ENCODE assay signal across 45 mouse cellular contexts in the genomic region with DNA sequence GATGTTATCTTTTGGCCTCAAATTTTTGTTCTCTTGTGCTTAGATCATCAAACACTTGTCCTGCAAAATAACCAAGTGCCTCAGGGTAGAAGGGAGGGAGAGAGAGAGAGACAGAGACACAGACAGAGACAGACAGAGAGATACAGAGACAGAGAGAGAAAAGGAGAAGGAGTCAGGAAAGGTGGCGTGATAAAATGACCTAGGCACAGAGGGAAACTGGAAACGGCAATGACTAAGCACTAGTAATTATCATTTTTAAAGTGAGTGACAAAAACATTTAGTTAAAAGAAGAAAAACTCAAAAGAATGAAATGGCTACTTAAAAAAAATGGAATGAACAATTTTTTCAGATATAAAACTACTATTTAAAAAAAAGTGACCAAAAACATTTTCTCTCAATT. TPM values are rescaled to one million over a fixed set of nuclear protein-coding genes. Genes with fewer than 3 reads are reported as not detected.
"Had no signal": no experiment of that assay in that cellular context is flagged by ENCODE, and none has a peak within 500 bp of the region (broad histone marks: within the 10 kb centered on the region; RNA-seq: fewer than 3 reads in every experiment).

No protein-coding gene starts in this region.

- H3K36me3 ChIP-seq: heart, embryonic 10.5 days; heart, embryonic 12.5 days; heart, embryonic 13.5 days; heart, embryonic 15.5 days; hindbrain, embryonic 10.5 days; hindbrain, embryonic 12.5 days; hindbrain, embryonic 13.5 days; hindbrain, embryonic 15.5 days; intestine, embryonic 15.5 days; kidney, embryonic 15.5 days had no signal

- DNase-seq: heart, postnatal 10 days; heart, postnatal 14 days; heart, postnatal 36 days; heart, postnatal 4 days; kidney, adult 11 months; kidney, adult 18-20 months; kidney, adult 9 months; kidney, postnatal 10 days; kidney, postnatal 14 days; kidney, postnatal 25 days; kidney, postnatal 36 days; kidney, postnatal 4 days; layer of hippocampus, adult 9-11 months; layer of hippocampus, postnatal 36 days had no signal

- H3K9ac ChIP-seq: heart, embryonic 12.5 days; heart, embryonic 13.5 days; heart, embryonic 15.5 days; hindbrain, embryonic 12.5 days; hindbrain, embryonic 13.5 days; hindbrain, embryonic 14.5 days; hindbrain, embryonic 15.5 days; intestine, embryonic 15.5 days; kidney, embryonic 15.5 days had no signal

- H3K9me3 ChIP-seq: heart, embryonic 10.5 days; heart, embryonic 12.5 days; heart, embryonic 13.5 days; heart, embryonic 15.5 days; hindbrain, embryonic 10.5 days; hindbrain, embryonic 12.5 days; hindbrain, embryonic 13.5 days; hindbrain, embryonic 15.5 days; intestine, embryonic 15.5 days; kidney, embryonic 15.5 days had no signal

- H3K27ac ChIP-seq: heart, embryonic 10.5 days; heart, embryonic 13.5 days; heart, embryonic 15.5 days; hindbrain, embryonic 10.5 days; hindbrain, embryonic 12.5 days; hindbrain, embryonic 13.5 days; hindbrain, embryonic 14.5 days; hindbrain, embryonic 15.5 days; hindbrain, postnatal 0 days; intestine, embryonic 15.5 days; kidney, embryonic 15.5 days; kidney, postnatal 0 days; layer of hippocampus, adult 2 months; left cerebral cortex, adult 2 months had no signal

- H3K4me3 ChIP-seq: heart, embryonic 10.5 days; heart, embryonic 12.5 days; heart, embryonic 13.5 days; heart, embryonic 15.5 days; hindbrain, embryonic 10.5 days; hindbrain, embryonic 12.5 days; hindbrain, embryonic 13.5 days; hindbrain, embryonic 15.5 days; intestine, embryonic 15.5 days; kidney, embryonic 15.5 days; layer of hippocampus, adult 2 months; left cerebral cortex, adult 2 months had no signal

- H3K27me3 ChIP-seq: heart, embryonic 12.5 days; heart, embryonic 13.5 days; heart, embryonic 15.5 days; hindbrain, embryonic 12.5 days; hindbrain, embryonic 13.5 days; hindbrain, embryonic 15.5 days; intestine, embryonic 15.5 days; kidney, embryonic 15.5 days had no signal

- H3K4me1 ChIP-seq: heart, embryonic 10.5 days; heart, embryonic 12.5 days; heart, embryonic 13.5 days; heart, embryonic 15.5 days; hindbrain, embryonic 10.5 days; hindbrain, embryonic 12.5 days; hindbrain, embryonic 13.5 days; hindbrain, embryonic 15.5 days; intestine, embryonic 15.5 days; kidney, embryonic 15.5 days had no signal

RNA-seq across cellular contexts. Expression of a gene that starts 49.2 kb away (rescaled TPM):
- total RNA-seq: heart, postnatal 10 days; heart, postnatal 14 days; heart, postnatal 25 days; heart, postnatal 36 days; heart, postnatal 4 days; hematopoietic stem cell, adult 5-6 weeks; hindbrain, postnatal 0 days; layer of hippocampus, adult 2 months; layer of hippocampus, adult 8-10 months; layer of hippocampus, postnatal 10 days; layer of hippocampus, postnatal 25 days; left cerebral cortex, adult 18-20 months had no signal
- polyA plus RNA-seq: heart, embryonic 10.5 days; heart, embryonic 11.5 days; heart, embryonic 12.5 days; heart, embryonic 13.5 days; heart, embryonic 14.5 days; heart, embryonic 15.5 days; heart, embryonic 16.5 days; heart, postnatal 0 days; hindbrain, embryonic 10.5 days; hindbrain, embryonic 12.5 days; hindbrain, embryonic 14.5 days; hindbrain, embryonic 15.5 days; inflammation-experienced regulatory T-cells, adult 6 months; intestine, embryonic 14.5 days; intestine, embryonic 15.5 days; intestine, embryonic 16.5 days; intestine, postnatal 0 days; kidney, embryonic 14.5 days; kidney, embryonic 15.5 days; kidney, embryonic 16.5 days; kidney, postnatal 0 days had no signal
